Mouse (Mus musculus) heart, postnatal 0 days (tissue): Measurements from ENCODE around the gene Fmo1.

ENCODE experiments used
- CTCF ChIP-seq: IDR thresholded peaks from 2 replicates; pipeline ENCODE4 v1.5.1; 2016; ENCODE audit warnings: antibody characterized with exemption, control low read depth, low read depth
- EP300 ChIP-seq: IDR thresholded peaks from 2 replicates; pipeline ENCODE4 v1.6.1; 2016; ENCODE audit warnings: antibody characterized with exemption, low read depth

DNA sequence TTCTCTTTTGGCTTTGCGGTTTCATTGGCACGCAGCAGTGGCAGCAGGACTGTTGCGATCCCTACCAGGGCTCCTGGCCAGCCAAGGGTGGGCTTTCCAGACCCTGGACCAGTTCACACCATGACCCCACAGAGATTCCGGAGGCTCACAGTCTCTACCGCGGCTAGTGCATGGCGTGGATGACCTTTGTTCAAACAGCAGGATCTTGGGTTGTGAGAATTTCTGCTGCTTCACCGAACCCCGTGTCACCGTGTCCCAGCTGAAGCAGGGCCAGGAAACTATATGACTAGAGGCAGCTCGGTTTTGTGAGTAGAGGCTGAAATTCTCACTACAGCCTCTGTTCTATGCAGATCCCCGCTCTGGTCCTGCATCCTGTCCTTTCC lies 7.7 kb downstream of the Fmo1 start:
- TF ChIP-seq CTCF: no peak
- TF ChIP-seq EP300: no peak
